Mouse (Mus musculus) hindbrain, embryonic 10.5 days (tissue): ENCODE results near the gene Mia. TPM values are rescaled to one million over a fixed set of nuclear protein-coding genes. Genes with fewer than 3 reads are reported as not detected.

Experiments
- DNase-seq: peaks from one replicate; pipeline ENCODE4 v3.0.0-alpha.2; 2017; ENCODE audit warnings: low spot score
- H3K27ac ChIP-seq: fragments of 300-500 bp; sonication (generic); 2 replicates; pipeline ENCODE4 v1.5.1; 2016; ENCODE audit warnings: mild to moderate bottlenecking, moderate library complexity
- H3K27me3 ChIP-seq: fragments of 300-500 bp; sonication (generic); 2 replicates; pipeline ENCODE4 v1.6.1; 2016; ENCODE audit warnings: mild to moderate bottlenecking; ENCODE audit not compliant: poor library complexity, insufficient read depth, severe bottlenecking
- H3K36me3 ChIP-seq: fragments of 300-500 bp; sonication (generic); 2 replicates; pipeline ENCODE4 v1.6.1; 2016; ENCODE audit warnings: mild to moderate bottlenecking, moderate library complexity
- H3K4me1 ChIP-seq: fragments of 300-500 bp; sonication (generic); replicated peaks from 2 replicates; pipeline ENCODE4 v1.6.1; 2016; ENCODE audit warnings: mild to moderate bottlenecking
- H3K4me3 ChIP-seq: fragments of 300-500 bp; sonication (generic); 2 replicates; pipeline ENCODE4 v1.5.1; 2016; ENCODE audit warnings: mild to moderate bottlenecking, moderate library complexity
- H3K9me3 ChIP-seq: fragments of 300-500 bp; sonication (generic); 2 replicates; pipeline ENCODE4 v1.6.1; 2016; ENCODE audit warnings: mild to moderate bottlenecking, moderate library complexity
- WGBS: fragments of 180-500 bp; shearing (Covaris S2); methylation state at CpG from one replicate; pipeline ENCODE4 v1.1.7; 2016; 5-methylcytosine and 5-hydroxymethylcytosine counted together
- polyA plus RNA-seq: library from polyadenylated mRNA; unstranded; fragments of >200 nt; fragmentation: Nextera tagmentation; extraction: Ambion mirVana; gene quantifications from 2 replicates; pipeline ENCODE4 v1.2.1, GENCODE M21; 2016

Mia gene
- polyA plus RNA-seq, 1 experiment from 2014 or later = 1.2 TPM

GRCm38 (mm10) chr7:27179217-27179918 lies 1.6 kb downstream of the Mia start:
- H3K9me3 ChIP-seq = no peaks in the 10 kb centered on the region
- peak overlapping the region; percentile 90 for H3K27ac ChIP-seq
- peaks cover 31% of the 10 kb centered on the region for H3K36me3 ChIP-seq
- H3K4me3 ChIP-seq = peak overlapping the region; percentile 63
- no peak for DNase-seq
- H3K4me1 ChIP-seq = peaks cover 19% of the 10 kb centered on the region
- H3K27me3 ChIP-seq = no peaks in the 10 kb centered on the region
- WGBS = 48% methylated on average over 16 of the region's 16 CpGs

GRCm38 (mm10) chr7:27178324-27179216 lies 2.4 kb downstream of the Mia start, which contains the start of gene Rab4b:
TSS of gene Rab4b (minus strand) at chr7:27178896.
- H3K27ac ChIP-seq = peak within 1 kb of the TSS; percentile 90
- H3K4me1 ChIP-seq = peaks cover 19% of the 10 kb centered on the region
- no peaks in the 10 kb centered on the region for H3K9me3 ChIP-seq
- H3K27me3 ChIP-seq = no peaks in the 10 kb centered on the region
- peaks cover 33% of the 10 kb centered on the region for H3K36me3 ChIP-seq
- DNase-seq = peak; percentile 100
- H3K4me3 ChIP-seq = peak within 1 kb of the TSS; percentile 63
- WGBS = under 1% methylated on average over 53 of the region's 53 CpGs

GRCm38 (mm10) chr7:27177942-27178323 lies 3.0 kb downstream of the Mia start:
- H3K9me3 ChIP-seq = no peaks in the 10 kb centered on the region
- H3K27me3 ChIP-seq = no peaks in the 10 kb centered on the region
- peaks cover 32% of the 10 kb centered on the region for H3K36me3 ChIP-seq
- peak overlapping the region; percentile 90 for H3K27ac ChIP-seq
- H3K4me1 ChIP-seq = peaks cover 19% of the 10 kb centered on the region
- peak overlapping the region; percentile 63 for H3K4me3 ChIP-seq
- 24% methylated on average over 4 of the region's 4 CpGs for WGBS
- no peak for DNase-seq

GRCm38 (mm10) chr7:27174896-27175295 lies 6.1 kb downstream of the Mia start:
- Histone ChIP-seq H3K4me1 (peaks cover 16% of the 10 kb centered on the region), H3K9me3 (no peaks in the 10 kb centered on the region), H3K4me3 (no peak overlapping the region), H3K27me3 (no peaks in the 10 kb centered on the region), H3K36me3 (peaks cover 52% of the 10 kb centered on the region), H3K27ac (no peak overlapping the region)
- no peak for DNase-seq
- 95% methylated on average over 7 of the region's 7 CpGs for WGBS

- no peak overlapping the region for H3K4me3 ChIP-seq
- H3K27ac ChIP-seq = no peak overlapping the region
- peaks cover 12% of the 10 kb centered on the region for H3K4me1 ChIP-seq
- H3K9me3 ChIP-seq = no peaks in the 10 kb centered on the region
- DNase-seq = no peak
- 90% methylated on average over 15 of the region's 15 CpGs for WGBS
- H3K27me3 ChIP-seq = no peaks in the 10 kb centered on the region
- peaks cover 52% of the 10 kb centered on the region for H3K36me3 ChIP-seq
Observed at GRCm38 (mm10) chr7:27174496-27174895, 6.5 kb downstream of the Mia start.

GRCm38 (mm10) chr7:27170981-27171380 lies 10.0 kb downstream of the Mia start:
- Histone ChIP-seq H3K4me3 (no peak overlapping the region), H3K36me3 (peaks cover 55% of the 10 kb centered on the region), H3K27me3 (no peaks in the 10 kb centered on the region), H3K27ac (no peak overlapping the region), H3K4me1 (peaks cover 7% of the 10 kb centered on the region), H3K9me3 (no peaks in the 10 kb centered on the region)
- WGBS = 89% methylated on average over 3 of the region's 3 CpGs
- DNase-seq = no peak

- Histone ChIP-seq H3K4me1 (peaks cover 33% of the 10 kb centered on the region), H3K27me3 (no peaks in the 10 kb centered on the region), H3K36me3 (peaks cover 54% of the 10 kb centered on the region), H3K27ac (no peak overlapping the region), H3K9me3 (no peaks in the 10 kb centered on the region), H3K4me3 (no peak overlapping the region)
- no peak for DNase-seq
- 90% methylated on average over 5 of the region's 5 CpGs for WGBS
Observed at GRCm38 (mm10) chr7:27168371-27168770, 12.6 kb downstream of the Mia start.

- peaks cover 54% of the 10 kb centered on the region for H3K36me3 ChIP-seq
- WGBS = 78% methylated on average over 11 of the region's 11 CpGs
Observed at GRCm38 (mm10) chr7:27167475-27168094, 13.4 kb downstream of the Mia start.

GRCm38 (mm10) chr7:27166614-27167474 lies 14.1 kb downstream of the Mia start, which contains the start of gene Egln2:
TSS of gene Egln2 (minus strand) at chr7:27166802.
- Histone ChIP-seq H3K9me3 (no peaks in the 10 kb centered on the region), H3K27ac (peak within 1 kb of the TSS; percentile 99), H3K27me3 (no peaks in the 10 kb centered on the region), H3K36me3 (peaks cover 54% of the 10 kb centered on the region), H3K4me1 (peaks cover 48% of the 10 kb centered on the region), H3K4me3 (peak within 1 kb of the TSS; percentile 69)
- DNase-seq = peak; percentile 95
- 2% methylated on average over 61 of the region's 61 CpGs for WGBS

More at GRCm38 (mm10) chr7:27167475-27168094, 13.4 kb downstream of the Mia start:
- no peak for DNase-seq
- peak overlapping the region; percentile 99 for H3K27ac ChIP-seq
- peaks cover 41% of the 10 kb centered on the region for H3K4me1 ChIP-seq
- no peaks in the 10 kb centered on the region for H3K9me3 ChIP-seq
- H3K27me3 ChIP-seq = no peaks in the 10 kb centered on the region
- peak overlapping the region; percentile 69 for H3K4me3 ChIP-seq

GRCm38 (mm10) chr7:27166229-27166613 lies 14.7 kb downstream of the Mia start:
- Histone ChIP-seq H3K4me3 (peak overlapping the region; percentile 69), H3K9me3 (no peaks in the 10 kb centered on the region), H3K27me3 (no peaks in the 10 kb centered on the region), H3K27ac (peak overlapping the region; percentile 99), H3K36me3 (peaks cover 54% of the 10 kb centered on the region), H3K4me1 (peaks cover 54% of the 10 kb centered on the region)
- whole genome bisulfite sequencing = under 1% methylated on average over 43 of the region's 43 CpGs
- peak; percentile 85 for DNase-seq

- Histone ChIP-seq H3K9me3 (no peaks in the 10 kb centered on the region), H3K27ac (peak overlapping the region; percentile 99), H3K4me1 (peaks cover 60% of the 10 kb centered on the region), H3K27me3 (no peaks in the 10 kb centered on the region), H3K36me3 (peaks cover 54% of the 10 kb centered on the region), H3K4me3 (peak overlapping the region; percentile 69)
- 5% methylated on average over 8 of the region's 8 CpGs for WGBS
- peak; percentile 23 for DNase-seq
Observed at GRCm38 (mm10) chr7:27165696-27166095, 15.3 kb downstream of the Mia start.
